Mouse (Mus musculus) kidney, adult 2 months (tissue): Measurements from ENCODE around the gene Ubxn10.

Experiments
- CTCF ChIP-seq: fragments of 200-500 bp; conservative IDR thresholded peaks from 2 replicates; pipeline ENCODE4 v1.5.1; 2011; ENCODE audit warnings: low read depth, mild to moderate bottlenecking, control low read depth, low read length, moderate library complexity, mixed read lengths; ENCODE audit not compliant: insufficient read depth, insufficient read length
- POLR2A ChIP-seq: fragments of 200-500 bp; IDR thresholded peaks from one replicate; pipeline ENCODE4 v1.6.1; 2011; ENCODE audit warnings: low read depth, low read length, control low read depth

DNA sequence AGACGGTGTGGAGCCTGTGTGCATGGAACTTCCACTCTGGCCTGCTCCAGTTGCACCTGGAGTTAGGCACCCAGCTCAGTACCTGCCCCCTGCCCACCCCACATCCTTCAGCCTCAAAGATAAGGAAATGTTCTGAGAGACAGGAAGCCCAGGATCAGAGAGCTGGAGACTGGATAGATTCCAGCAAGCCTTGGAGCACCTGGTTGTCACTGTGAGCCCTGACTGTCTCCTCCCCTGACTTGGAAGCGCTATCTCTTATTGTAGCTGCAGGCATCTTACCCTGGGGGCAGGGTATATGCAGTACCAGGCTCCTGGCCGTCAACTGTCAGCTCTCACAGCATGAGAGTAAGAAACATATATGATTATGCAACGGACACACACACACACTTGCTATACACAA is 18.5 kb upstream of the Ubxn10 start:
- TF ChIP-seq POLR2A (no peak), CTCF (no peak)
